Mouse (Mus musculus): Measurements from ENCODE around the gene 1700025C18Rik.

Gene 1700025C18Rik

GRCm38 (mm10) chr2:165078045-165078444, 12.5 kb downstream of the 1700025C18Rik start:
- no peak for DNase-seq (ENCODE audit: low read depth)

DNA sequence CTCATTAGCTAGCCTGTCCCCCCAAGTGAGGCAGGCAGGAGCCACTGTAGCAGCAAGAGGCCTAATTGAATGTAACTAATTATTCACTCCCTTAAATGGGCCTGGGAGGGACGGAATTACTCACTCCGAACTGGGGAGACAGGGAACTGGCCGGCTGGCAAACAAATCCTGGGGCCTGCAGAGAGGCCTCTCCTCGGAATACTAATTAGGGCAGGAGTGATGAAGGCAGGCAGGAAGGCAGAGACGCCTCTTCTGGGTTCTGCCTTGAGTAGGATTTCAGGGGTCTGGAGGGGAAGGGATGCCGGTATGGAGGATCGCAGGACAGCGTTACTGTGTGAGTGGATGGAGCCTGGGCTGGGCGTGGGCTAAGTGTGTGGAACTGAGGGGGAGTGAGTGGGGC, 13.5 kb downstream of the 1700025C18Rik start:
- no peak for DNase-seq (ENCODE audit: low read depth)

GRCm38 (mm10) chr2:165074937-165075336, 15.6 kb downstream of the 1700025C18Rik start:
- DNase-seq (ENCODE audit: low read depth): peak; percentile 39

- DNase-seq (ENCODE audit: low read depth): no peak
Observed at GRCm38 (mm10) chr2:165074081-165074884, 16.3 kb downstream of the 1700025C18Rik start.

GRCm38 (mm10) chr2:165073381-165073781, 17.2 kb downstream of the 1700025C18Rik start:
- DNase-seq (ENCODE audit: low read depth): no peak

DNA sequence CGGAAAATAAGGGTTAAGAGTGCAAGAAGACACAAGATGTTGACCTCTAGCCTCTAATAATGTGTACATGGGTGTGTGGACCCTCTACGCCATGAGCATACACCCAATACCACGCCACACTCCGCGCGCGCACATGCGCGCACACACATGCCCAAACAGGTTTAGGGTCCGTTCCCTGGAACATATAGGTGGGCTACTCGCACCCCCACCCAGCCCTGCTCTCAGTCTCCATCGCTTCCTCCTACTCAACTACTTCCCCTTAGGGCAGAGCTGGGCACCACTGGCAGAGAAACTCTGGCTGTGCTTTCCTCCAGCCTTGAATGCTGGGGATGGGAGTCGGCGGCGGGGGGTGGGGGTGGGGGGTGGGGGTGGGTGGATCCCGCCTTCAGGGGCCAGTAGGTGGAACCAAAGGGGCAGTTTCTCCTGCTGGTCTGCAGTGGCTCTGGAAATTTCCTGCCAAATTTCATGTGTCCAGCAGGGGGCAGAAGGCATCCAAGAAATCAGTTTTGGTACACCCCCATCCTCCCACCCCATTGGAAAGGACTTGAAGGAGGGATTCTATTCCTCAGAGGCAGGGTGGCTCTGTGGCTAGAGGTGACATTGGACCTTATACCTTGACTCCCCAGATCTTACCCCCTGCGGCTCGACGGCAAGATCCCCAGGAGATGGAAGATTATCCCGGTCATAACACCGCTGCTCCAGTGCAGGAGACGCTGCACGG, 20.3 kb downstream of the 1700025C18Rik start:
- peak; percentile 26 for DNase-seq (ENCODE audit: low read depth)

GRCm38 (mm10) chr2:165068806-165069205, 21.7 kb downstream of the 1700025C18Rik start:
- DNase-seq (ENCODE audit: low read depth): no peak

- no peak for DNase-seq (ENCODE audit: low read depth)
Observed at GRCm38 (mm10) chr2:165064489-165064888, 26.1 kb downstream of the 1700025C18Rik start.

- no peak for DNase-seq (ENCODE audit: low read depth)
Observed at GRCm38 (mm10) chr2:165061638-165062433, 28.7 kb downstream of the 1700025C18Rik start.

- DNase-seq (ENCODE audit: low read depth): no peak
Observed at GRCm38 (mm10) chr2:165059961-165060360, 30.6 kb downstream of the 1700025C18Rik start.

DNA sequence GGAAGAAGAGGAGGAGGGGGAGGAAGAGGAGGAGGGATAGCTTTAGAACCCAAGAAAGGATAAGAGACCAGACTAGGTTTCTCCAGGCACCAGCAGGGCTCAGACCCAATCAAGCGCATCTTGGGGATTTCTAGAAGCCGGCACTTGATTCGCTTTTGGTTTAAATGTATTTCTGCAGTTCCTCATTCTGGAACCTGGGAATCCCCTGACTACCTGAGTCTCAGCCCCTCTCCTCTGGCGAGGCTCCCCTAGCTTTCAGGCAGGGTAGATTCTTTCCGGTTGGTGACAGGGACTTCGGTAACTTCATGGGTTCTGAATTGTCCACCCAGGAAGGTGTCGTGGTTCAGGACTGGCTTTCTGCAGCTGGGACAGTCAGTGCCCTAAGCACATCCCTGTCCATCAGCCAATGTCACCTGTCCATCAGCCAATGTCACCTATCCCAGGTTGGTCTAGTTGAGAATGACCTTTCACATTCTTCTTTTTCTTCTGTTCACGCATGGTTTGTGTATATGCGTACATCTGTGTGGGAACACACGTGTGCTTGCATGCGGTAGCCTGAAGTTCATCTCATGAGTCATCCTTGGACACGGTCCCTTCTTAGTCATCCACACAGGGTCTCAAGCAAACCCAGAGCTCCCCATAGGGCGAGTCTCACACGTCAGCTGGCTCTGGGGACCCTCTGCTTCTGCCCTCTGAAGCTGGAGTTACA, 34.0 kb downstream of the 1700025C18Rik start:
- no peak for DNase-seq (ENCODE audit: low read depth)

- no peak for DNase-seq (ENCODE audit: low read depth)
Observed at GRCm38 (mm10) chr2:165055905-165056304, 34.6 kb downstream of the 1700025C18Rik start.

GRCm38 (mm10) chr2:165054888-165055852, 35.4 kb downstream of the 1700025C18Rik start, which contains the start of gene Cd40:
Gene Cd40 (plus strand): TSS chr2:165055627.
- DNase-seq (ENCODE audit: low read depth): no peak

GRCm38 (mm10) chr2:165051566-165051965, 39.0 kb downstream of the 1700025C18Rik start:
- DNase-seq (ENCODE audit: low read depth): no peak

- no peak for DNase-seq (ENCODE audit: low read depth)
Observed at GRCm38 (mm10) chr2:165050826-165051548, 39.6 kb downstream of the 1700025C18Rik start.

GRCm38 (mm10) chr2:165049044-165049443, 41.5 kb downstream of the 1700025C18Rik start:
- no peak for DNase-seq (ENCODE audit: low read depth)

DNA sequence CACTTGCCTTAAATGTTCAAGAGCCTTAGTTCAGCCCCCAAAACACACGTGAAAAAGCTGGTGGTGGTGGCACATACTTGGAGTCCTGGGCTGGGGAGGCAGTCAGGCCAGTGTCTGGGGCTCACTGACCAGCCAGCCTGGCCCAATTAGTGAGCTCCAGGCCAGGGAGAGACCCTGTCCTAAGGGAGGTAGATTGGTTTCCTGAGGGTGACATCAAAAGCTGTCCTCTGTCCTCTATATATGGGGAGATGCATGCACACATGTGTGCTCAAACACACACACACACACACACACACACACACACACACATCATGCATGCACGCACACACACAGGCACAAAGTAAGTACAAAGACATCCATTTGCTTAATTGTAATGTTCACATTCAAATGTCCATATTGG, 46.8 kb downstream of the 1700025C18Rik start:
- no peak for DNase-seq (ENCODE audit: low read depth)

DNA sequence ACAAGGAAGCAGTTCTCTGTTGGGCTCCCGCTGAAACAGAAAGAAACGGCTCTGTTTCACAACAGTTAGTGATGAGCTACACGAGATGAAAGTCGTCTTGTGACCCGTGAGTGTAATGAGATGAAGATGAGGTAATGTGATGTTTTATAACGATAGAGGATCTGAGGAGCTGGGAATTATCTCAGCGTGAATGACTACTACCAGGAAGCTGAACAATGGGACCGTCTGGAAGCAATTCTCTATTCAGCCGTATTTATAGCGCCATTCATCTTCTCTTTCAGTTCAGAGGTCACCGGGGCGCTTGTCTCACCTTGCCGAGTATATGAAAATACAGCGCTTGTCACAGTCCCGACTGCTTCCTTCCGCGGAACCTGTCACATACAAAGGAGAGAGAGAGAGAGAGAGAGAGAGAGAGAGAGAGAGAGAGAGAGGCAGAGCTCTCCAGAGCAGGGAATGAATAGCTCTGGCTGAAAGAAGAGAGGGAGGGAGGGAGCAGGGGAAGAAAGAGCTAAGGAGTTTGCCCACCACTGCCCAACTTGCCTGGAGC, 47.4 kb downstream of the 1700025C18Rik start:
- DNase-seq (ENCODE audit: low read depth): no peak

GRCm38 (mm10) chr2:165042126-165042525, 48.4 kb downstream of the 1700025C18Rik start:
- DNase-seq (ENCODE audit: low read depth): no peak

DNA sequence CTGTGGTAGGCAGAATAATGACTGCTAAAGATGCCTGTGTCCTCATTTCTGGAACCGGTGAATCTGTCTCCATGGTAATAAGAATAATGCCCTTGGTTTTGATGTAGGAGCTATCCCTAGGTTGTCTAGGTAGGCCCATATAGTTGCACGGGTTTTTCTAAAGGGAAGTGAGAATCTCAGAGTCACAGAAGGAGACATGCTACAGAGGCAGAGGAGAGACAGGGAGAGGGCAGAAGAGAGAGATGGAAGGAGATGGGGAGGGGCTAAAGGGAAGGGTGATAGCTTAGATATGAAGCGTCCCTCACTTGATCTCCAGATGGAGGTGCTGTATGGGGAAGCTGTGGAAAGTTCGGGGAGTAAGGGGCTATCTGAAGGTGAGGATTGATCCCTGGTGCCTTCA, 53.1 kb downstream of the 1700025C18Rik start:
- DNase-seq (ENCODE audit: low read depth): no peak
